Mouse (Mus musculus) MEL (cell line): ENCODE measurements around the gene Fam210b.

Experiments used
- CTCF ChIP-seq, 3 experiments: IDR thresholded peaks in 2 of 3; conservative IDR thresholded peaks in 1 of 3; 2 replicates each; pipeline ENCODE4 v1.5.1; 2011 to 2012; ENCODE audit warnings: low read length in 3 of 3, low read depth in 2 of 3, mild to moderate bottlenecking in 2 of 3, improper control_type of control experiment in 1 of 3, inconsistent platforms in 1 of 3, mixed read lengths in 1 of 3, moderate library complexity in 1 of 3; ENCODE audit not compliant: control insufficient read depth in 1 of 3, insufficient read depth in 1 of 3, poor library complexity in 1 of 3, severe bottlenecking in 1 of 3
- MEF2A ChIP-seq: IDR thresholded peaks from 2 replicates; pipeline ENCODE4 v1.6.1; 2014; ENCODE audit warnings: low read depth, mild to moderate bottlenecking, inconsistent platforms, low read length, improper control_type of control experiment; ENCODE audit not compliant: poor library complexity, insufficient replicate concordance, severe bottlenecking; ENCODE audit errors: extremely low read depth
- SIN3A ChIP-seq: IDR thresholded peaks from 2 replicates; pipeline ENCODE4 v1.6.1; 2012; ENCODE audit warnings: low read length, improper control_type of control experiment, inconsistent platforms
- TBP ChIP-seq: IDR thresholded peaks from 2 replicates; pipeline ENCODE4 v1.8.0; 2011; ENCODE audit warnings: low read depth, low read length, improper control_type of control experiment
- USF1 ChIP-seq: IDR thresholded peaks from 2 replicates; pipeline ENCODE4 v1.6.1; 2014; ENCODE audit warnings: low read depth, mild to moderate bottlenecking, inconsistent platforms, low read length, improper control_type of control experiment, moderate library complexity

DNA sequence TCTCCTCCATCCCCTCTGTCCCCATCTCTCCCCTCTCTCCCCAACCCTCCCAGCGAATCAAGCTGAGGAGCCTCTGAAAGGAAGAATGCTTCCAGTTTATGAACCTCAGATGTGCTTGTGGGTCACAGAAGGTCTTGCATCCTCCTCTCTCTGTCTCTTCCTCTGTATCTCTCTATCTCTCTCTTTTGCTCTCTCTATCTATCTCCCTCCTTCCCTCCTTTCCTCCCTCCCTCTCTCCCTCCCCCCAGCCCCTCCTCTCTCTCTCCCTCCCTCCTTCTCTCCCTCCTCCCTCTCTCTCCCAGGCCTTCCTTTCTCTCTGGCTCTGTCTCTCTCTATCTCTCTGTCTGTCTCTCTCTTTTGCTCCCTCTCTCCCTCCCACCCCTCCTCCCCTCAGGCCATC, 46.8 kb upstream of the Fam210b start:
- TF ChIP-seq SIN3A, result no peak
- no peak for TF ChIP-seq CTCF (IDR thresholded peaks at IDR 0.05 in 2 of 3, conservative IDR thresholded peaks at IDR 0.05 in 1 of 3; ENCODE audit: control insufficient read depth in 1 of 3, insufficient read depth in 1 of 3, low read depth in 2 of 3, low read length in 3 of 3, poor library complexity in 1 of 3, severe bottlenecking in 1 of 3)
- TF ChIP-seq MEF2A, result no peak
- TF ChIP-seq TBP, result no peak
- no peak for TF ChIP-seq USF1
